Mouse (Mus musculus) thymus, adult 2 months (tissue): ENCODE measurements at regions not wholly inside any gene's neighbourhood (a gene's known extent, or its start where the extent isn't known, plus 50 kb on each side); places are given as distances from the start of the nearest gene placed in this dataset.

Experiments used
- DNase-seq: peaks from one replicate; pipeline ENCODE4 v3.0.0; 2021
- H3K27ac ChIP-seq: fragments of 200-500 bp; 2 replicates; pipeline ENCODE4 v1.5.1; 2012; ENCODE audit warnings: low read length, control low read depth; ENCODE audit not compliant: control insufficient read depth, insufficient read depth
- H3K27me3 ChIP-seq: fragments of 200-500 bp; 2 replicates; pipeline ENCODE4 v1.6.1; 2012; ENCODE audit warnings: mild to moderate bottlenecking, low read length, moderate library complexity, mixed read lengths; ENCODE audit not compliant: control insufficient read depth, insufficient read depth
- H3K36me3 ChIP-seq: fragments of 200-500 bp; 2 replicates; pipeline ENCODE4 v1.6.1; 2012; ENCODE audit warnings: mild to moderate bottlenecking, low read length, moderate library complexity; ENCODE audit not compliant: control insufficient read depth, insufficient read depth
- H3K4me1 ChIP-seq: fragments of 200-500 bp; replicated peaks from 2 replicates; pipeline ENCODE4 v1.6.1; 2012; ENCODE audit warnings: low read length; ENCODE audit not compliant: control insufficient read depth, insufficient read depth
- H3K4me3 ChIP-seq: fragments of 200-500 bp; 2 replicates; pipeline ENCODE4 v1.5.1; 2012; ENCODE audit warnings: mild to moderate bottlenecking, low read length, control low read depth, moderate library complexity; ENCODE audit not compliant: control insufficient read depth, insufficient read depth
- CTCF ChIP-seq: fragments of 200-500 bp; IDR thresholded peaks from 2 replicates; pipeline ENCODE4 v1.5.1; 2012; ENCODE audit warnings: mild to moderate bottlenecking, control low read depth, low read length, moderate library complexity, borderline replicate concordance; ENCODE audit not compliant: control insufficient read depth, poor library complexity, insufficient read depth; ENCODE audit errors: extremely low read depth
- POLR2A ChIP-seq: fragments of 200-500 bp; IDR thresholded peaks from 2 replicates; pipeline ENCODE4 v1.6.1; 2012; ENCODE audit warnings: mild to moderate bottlenecking, low read length, control low read depth, moderate library complexity; ENCODE audit not compliant: control insufficient read depth, poor library complexity, insufficient read depth; ENCODE audit errors: extremely low read depth
- WGBS: fragments of 180-500 bp; shearing (Covaris S2); methylation state at CpG from one replicate; pipeline ENCODE4 v1.1.7; 2018; 5-methylcytosine and 5-hydroxymethylcytosine counted together

GRCm38 (mm10) chr14:67170248-67170647 lies 1161.2 kb upstream of the Gulo start:
- 44% methylated on average over 3 of the region's 3 CpGs for WGBS
- H3K4me3 ChIP-seq: no peak overlapping the region
- no peaks in the 10 kb centered on the region for H3K27me3 ChIP-seq
- no peaks in the 10 kb centered on the region for H3K36me3 ChIP-seq
- no peak for DNase-seq
- H3K27ac ChIP-seq: no peak overlapping the region
- no peak for TF ChIP-seq CTCF
- no peak for TF ChIP-seq POLR2A
- no peaks in the 10 kb centered on the region for H3K4me1 ChIP-seq

- Histone ChIP-seq H3K4me3 (no peak overlapping the region), H3K36me3 (no peaks in the 10 kb centered on the region), H3K27me3 (no peaks in the 10 kb centered on the region), H3K4me1 (no peaks in the 10 kb centered on the region), H3K27ac (no peak overlapping the region)
- 83% methylated on average over 1 of the region's 1 CpGs for WGBS
- no peak for DNase-seq
- TF ChIP-seq POLR2A (no peak), CTCF (no peak)
These were observed 1160.2 kb upstream of the Gulo start for GRCm38 (mm10) chr14:67169201-67169600.

- no peaks in the 10 kb centered on the region for H3K27me3 ChIP-seq
- H3K36me3 ChIP-seq: no peaks in the 10 kb centered on the region
- 90% methylated on average over 10 of the region's 10 CpGs for WGBS
- DNase-seq: no peak
- H3K27ac ChIP-seq: no peak overlapping the region
- TF ChIP-seq CTCF (no peak), POLR2A (no peak)
- H3K4me1 ChIP-seq: no peaks in the 10 kb centered on the region
- H3K4me3 ChIP-seq: no peak overlapping the region
These were observed 1151.0 kb upstream of the Gulo start for GRCm38 (mm10) chr14:67159996-67160395.

- DNase-seq: no peak
- Histone ChIP-seq H3K36me3 (no peaks in the 10 kb centered on the region), H3K4me1 (no peaks in the 10 kb centered on the region), H3K27me3 (no peaks in the 10 kb centered on the region), H3K4me3 (no peak overlapping the region), H3K27ac (no peak overlapping the region)
- TF ChIP-seq POLR2A (no peak), CTCF (no peak)
- 73% methylated on average over 9 of the region's 9 CpGs for WGBS
These were observed 1149.9 kb upstream of the Gulo start for GRCm38 (mm10) chr14:67158867-67159266.

GRCm38 (mm10) chr14:67156366-67156765 lies 1147.4 kb upstream of the Gulo start:
- Histone ChIP-seq H3K27ac (no peak overlapping the region), H3K27me3 (no peaks in the 10 kb centered on the region), H3K4me1 (no peaks in the 10 kb centered on the region), H3K4me3 (no peak overlapping the region), H3K36me3 (no peaks in the 10 kb centered on the region)
- no peak for DNase-seq
- no peak for TF ChIP-seq POLR2A
- TF ChIP-seq CTCF: no peak
- 84% methylated on average over 8 of the region's 8 CpGs for WGBS

- Histone ChIP-seq H3K4me1 (no peaks in the 10 kb centered on the region), H3K27me3 (no peaks in the 10 kb centered on the region), H3K4me3 (no peak overlapping the region), H3K36me3 (no peaks in the 10 kb centered on the region), H3K27ac (no peak overlapping the region)
- TF ChIP-seq POLR2A (no peak), CTCF (no peak)
- WGBS: 73% methylated on average over 3 of the region's 3 CpGs
- no peak for DNase-seq
These were observed 1144.6 kb upstream of the Gulo start for GRCm38 (mm10) chr14:67153621-67154020.

GRCm38 (mm10) chr14:67149961-67150471 lies 1141.0 kb upstream of the Gulo start:
- DNase-seq: peak; percentile 31
- H3K4me1 ChIP-seq: no peaks in the 10 kb centered on the region
- WGBS: 63% methylated on average over 7 of the region's 7 CpGs
- TF ChIP-seq POLR2A: no peak
- TF ChIP-seq CTCF: no peak
- H3K4me3 ChIP-seq: no peak overlapping the region
- H3K36me3 ChIP-seq: no peaks in the 10 kb centered on the region
- no peaks in the 10 kb centered on the region for H3K27me3 ChIP-seq
- no peak overlapping the region for H3K27ac ChIP-seq
